Mouse (Mus musculus): ENCODE measurements around the gene Colq. TPM values are rescaled to one million over a fixed set of nuclear protein-coding genes. Genes with fewer than 3 reads are reported as not detected.

The Colq gene
- polyA plus RNA-seq, 1 experiment from 2014 or later, result not detected

DNA sequence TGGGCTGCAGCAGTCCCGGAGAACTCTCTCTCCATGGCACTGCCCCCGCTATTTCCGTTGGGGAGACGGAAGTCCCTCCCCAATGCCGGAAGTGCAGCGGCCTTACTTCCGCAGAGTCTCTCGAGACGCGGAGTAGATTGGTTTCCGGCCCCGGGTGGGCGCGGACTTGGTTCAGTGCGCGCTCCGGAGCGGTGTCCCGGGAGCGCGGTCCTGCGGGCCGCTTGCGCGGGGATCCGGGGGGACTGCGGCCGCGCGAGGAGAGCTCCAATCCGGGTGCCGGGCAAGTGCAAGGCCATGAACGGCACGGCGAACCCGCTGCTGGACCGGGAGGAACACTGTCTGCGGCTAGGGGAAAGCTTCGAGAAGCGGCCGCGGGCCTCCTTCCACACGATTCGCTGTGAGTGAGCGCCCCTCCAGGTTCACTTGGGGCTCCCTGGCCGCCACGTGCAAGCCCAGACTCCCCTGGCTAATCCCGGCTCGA is 96.1 kb downstream of the Colq start, which contains the start of gene Mettl6:
Gene Mettl6 (minus strand): TSS at position 66 of the 481 bp plus-strand sequence.
- DNase-seq (peak; percentile 95), ATAC-seq (ENCODE audit: low FRiP score, low TSS enrichment) (peak; percentile 89)
- Histone ChIP-seq H3K9ac (replicated peaks; ENCODE audit: low read length) (peak within 1 kb of the TSS; percentile 84), H3K9me3 (ENCODE audit: control insufficient read depth, low read length) (no peaks in the 10 kb centered on the region), H3K4me3 (replicated peaks; ENCODE audit: low read depth, low read length) (peak within 1 kb of the TSS; percentile 94), H3K4me1 (ENCODE audit: control insufficient read depth, insufficient read depth, low read length) (peaks cover 21% of the 10 kb centered on the region), H3K27ac (replicated peaks; ENCODE audit: low read depth, low read length) (peak within 1 kb of the TSS; percentile 85), H3K4me2 (ENCODE audit: low read length) (peak within 1 kb of the TSS; percentile 82), H3K27me3 (ENCODE audit: control insufficient read depth, insufficient read depth, low read length) (no peaks in the 10 kb centered on the region), H3K36me3 (ENCODE audit: control insufficient read depth, insufficient read depth, low read length) (peaks cover 37% of the 10 kb centered on the region)
- under 1% methylated on average over 49 of the region's 49 CpGs for WGBS

GRCm38 (mm10) chr14:31494349-31494974 is 96.7 kb downstream of the Colq start, which contains the start of gene Eaf1:
Gene Eaf1 (plus strand): TSS chr14:31494399.
- Histone ChIP-seq H3K9me3 (ENCODE audit: control insufficient read depth, low read length) (no peaks in the 10 kb centered on the region), H3K27ac (replicated peaks; ENCODE audit: low read depth, low read length) (peak within 1 kb of the TSS; percentile 85), H3K4me1 (ENCODE audit: control insufficient read depth, insufficient read depth, low read length) (peaks cover 21% of the 10 kb centered on the region), H3K4me2 (ENCODE audit: low read length) (peak within 1 kb of the TSS; percentile 82), H3K4me3 (replicated peaks; ENCODE audit: low read depth, low read length) (peak within 1 kb of the TSS; percentile 94), H3K9ac (replicated peaks; ENCODE audit: low read length) (peak within 1 kb of the TSS; percentile 84), H3K27me3 (ENCODE audit: control insufficient read depth, insufficient read depth, low read length) (no peaks in the 10 kb centered on the region), H3K36me3 (ENCODE audit: control insufficient read depth, insufficient read depth, low read length) (peaks cover 38% of the 10 kb centered on the region)
- 1% methylated on average over 37 of the region's 37 CpGs for WGBS
- peak; percentile 67 for ATAC-seq (ENCODE audit: low FRiP score, low TSS enrichment)
- DNase-seq, result no peak

DNA sequence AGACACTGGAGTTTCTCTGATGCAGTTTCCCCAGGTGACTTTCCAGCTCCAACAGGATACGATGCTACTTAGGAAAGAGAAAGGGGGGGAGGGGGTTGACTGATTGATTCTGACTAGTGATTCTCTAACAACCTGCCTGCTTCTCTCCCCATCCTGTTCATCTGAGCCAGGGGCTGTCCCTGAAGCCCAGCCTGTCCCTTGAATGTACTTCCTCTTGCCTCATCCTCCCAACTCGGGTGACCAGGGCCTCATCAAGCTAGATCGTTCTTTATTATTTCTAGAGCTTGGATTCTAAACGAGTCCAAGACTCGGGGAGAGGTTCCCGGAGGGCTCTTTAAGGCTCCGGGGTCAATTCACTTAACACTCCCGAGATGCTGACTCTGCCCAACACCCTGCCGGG is 97.2 kb downstream of the Colq start:
- peaks cover 38% of the 10 kb centered on the region for H3K36me3 ChIP-seq (ENCODE audit: control insufficient read depth, insufficient read depth, low read length)
- H3K4me2 ChIP-seq (ENCODE audit: low read length), result peak overlapping the region; percentile 82
- H3K4me3 ChIP-seq (replicated peaks; ENCODE audit: low read depth, low read length), result peak overlapping the region; percentile 94
- WGBS, result 53% methylated on average over 9 of the region's 9 CpGs
- H3K27me3 ChIP-seq (ENCODE audit: control insufficient read depth, insufficient read depth, low read length), result no peaks in the 10 kb centered on the region
- ATAC-seq (ENCODE audit: low FRiP score, low TSS enrichment) (no peak), DNase-seq (no peak)
- H3K4me1 ChIP-seq (ENCODE audit: control insufficient read depth, insufficient read depth, low read length), result peaks cover 21% of the 10 kb centered on the region
- H3K9ac ChIP-seq (replicated peaks; ENCODE audit: low read length), result peak overlapping the region; percentile 84
- H3K27ac ChIP-seq (replicated peaks; ENCODE audit: low read depth, low read length), result no peak overlapping the region
- H3K9me3 ChIP-seq (ENCODE audit: control insufficient read depth, low read length), result no peaks in the 10 kb centered on the region

DNA sequence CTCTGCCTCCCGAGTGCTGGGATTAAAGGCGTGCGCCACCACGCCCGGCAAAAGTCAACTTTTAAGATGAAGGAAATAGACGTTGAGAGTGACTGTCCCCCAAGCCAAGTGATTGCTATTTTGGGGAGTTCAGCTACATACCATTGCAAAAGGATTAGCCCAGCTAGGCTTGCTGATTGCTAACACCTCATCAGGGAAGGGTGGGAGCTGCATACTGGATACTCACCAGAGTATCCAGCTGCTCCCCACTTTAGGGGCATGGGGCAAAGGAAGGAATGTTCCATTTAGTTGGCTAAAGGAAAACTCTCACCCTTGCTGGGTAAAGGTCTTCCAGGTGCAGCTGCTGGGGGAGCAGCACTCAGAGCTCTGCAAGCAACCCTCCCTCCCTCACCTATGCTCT is 103.1 kb downstream of the Colq start:
- ATAC-seq (ENCODE audit: low FRiP score, low TSS enrichment), result no peak
- Histone ChIP-seq H3K27ac (replicated peaks; ENCODE audit: low read depth, low read length) (no peak overlapping the region), H3K9me3 (ENCODE audit: control insufficient read depth, low read length) (no peaks in the 10 kb centered on the region), H3K27me3 (ENCODE audit: control insufficient read depth, insufficient read depth, low read length) (no peaks in the 10 kb centered on the region), H3K9ac (replicated peaks; ENCODE audit: low read length) (no peak overlapping the region), H3K4me3 (replicated peaks; ENCODE audit: low read depth, low read length) (no peak overlapping the region), H3K4me1 (ENCODE audit: control insufficient read depth, insufficient read depth, low read length) (no peaks in the 10 kb centered on the region), H3K36me3 (ENCODE audit: control insufficient read depth, insufficient read depth, low read length) (peaks cover 82% of the 10 kb centered on the region), H3K4me2 (ENCODE audit: low read length) (no peak overlapping the region)
- no peak for DNase-seq
- 97% methylated on average over 6 of the region's 6 CpGs for WGBS

DNA sequence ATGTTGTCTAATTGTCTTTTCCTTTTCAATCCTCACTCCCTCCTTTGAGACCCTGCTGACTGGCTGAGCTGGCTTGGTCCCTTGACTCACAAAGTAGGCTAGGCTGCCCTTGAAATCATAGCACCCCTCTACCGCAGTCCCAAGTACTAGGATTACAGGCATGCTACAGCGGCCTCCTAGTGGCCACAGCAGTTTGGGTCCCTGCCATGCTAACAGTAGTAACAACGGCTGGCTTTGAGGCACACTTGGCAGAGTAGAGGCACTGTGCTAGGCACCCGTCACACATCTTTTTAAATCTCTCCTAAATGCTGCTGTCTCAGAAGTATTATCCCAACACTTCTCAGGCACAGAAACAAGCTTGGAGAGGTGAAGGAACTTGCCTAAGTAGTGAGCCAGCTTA is 104.7 kb downstream of the Colq start:
- no peaks in the 10 kb centered on the region for H3K4me1 ChIP-seq (ENCODE audit: control insufficient read depth, insufficient read depth, low read length)
- H3K9me3 ChIP-seq (ENCODE audit: control insufficient read depth, low read length), result no peaks in the 10 kb centered on the region
- H3K27me3 ChIP-seq (ENCODE audit: control insufficient read depth, insufficient read depth, low read length), result no peaks in the 10 kb centered on the region
- 88% methylated on average over 4 of the region's 4 CpGs for whole genome bisulfite sequencing
- H3K27ac ChIP-seq (replicated peaks; ENCODE audit: low read depth, low read length), result no peak overlapping the region
- H3K4me2 ChIP-seq (ENCODE audit: low read length), result no peak overlapping the region
- no peak overlapping the region for H3K4me3 ChIP-seq (replicated peaks; ENCODE audit: low read depth, low read length)
- no peak overlapping the region for H3K9ac ChIP-seq (replicated peaks; ENCODE audit: low read length)
- ATAC-seq (ENCODE audit: low FRiP score, low TSS enrichment) (no peak), DNase-seq (no peak)
- H3K36me3 ChIP-seq (ENCODE audit: control insufficient read depth, insufficient read depth, low read length), result peaks cover 86% of the 10 kb centered on the region

DNA sequence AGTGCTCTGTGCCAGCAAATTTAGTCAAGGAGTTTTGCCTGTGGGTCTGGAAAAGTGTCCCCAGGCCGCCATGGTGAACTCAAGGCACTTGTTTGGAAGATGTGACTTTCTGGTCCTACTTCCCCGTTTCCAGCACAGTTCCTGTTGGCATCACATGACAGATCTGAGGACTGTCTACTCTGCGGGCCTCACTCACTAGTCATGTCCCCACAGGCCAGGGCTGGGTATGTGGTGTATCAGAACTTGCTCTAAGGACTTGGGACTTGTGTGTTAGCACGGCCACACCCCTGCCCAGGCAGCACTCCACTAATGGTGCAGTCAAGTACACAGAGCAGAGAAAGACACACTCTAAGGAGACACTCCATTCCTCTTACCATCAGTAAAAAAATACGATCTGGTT is 108.7 kb downstream of the Colq start:
- no peak for DNase-seq
- Histone ChIP-seq H3K9me3 (ENCODE audit: control insufficient read depth, low read length) (no peaks in the 10 kb centered on the region), H3K4me2 (ENCODE audit: low read length) (no peak overlapping the region), H3K36me3 (ENCODE audit: control insufficient read depth, insufficient read depth, low read length) (peaks cover 94% of the 10 kb centered on the region), H3K4me3 (replicated peaks; ENCODE audit: low read depth, low read length) (no peak overlapping the region), H3K27ac (replicated peaks; ENCODE audit: low read depth, low read length) (no peak overlapping the region), H3K9ac (replicated peaks; ENCODE audit: low read length) (no peak overlapping the region), H3K4me1 (ENCODE audit: control insufficient read depth, insufficient read depth, low read length) (no peaks in the 10 kb centered on the region), H3K27me3 (ENCODE audit: control insufficient read depth, insufficient read depth, low read length) (no peaks in the 10 kb centered on the region)
- 93% methylated on average over 5 of the region's 5 CpGs for WGBS
- no peak for ATAC-seq (ENCODE audit: low FRiP score, low TSS enrichment)

GRCm38 (mm10) chr14:31473297-31473696 is 117.8 kb downstream of the Colq start:
- Histone ChIP-seq H3K27ac (replicated peaks; ENCODE audit: low read depth, low read length) (no peak overlapping the region), H3K36me3 (ENCODE audit: control insufficient read depth, insufficient read depth, low read length) (peaks cover 6% of the 10 kb centered on the region), H3K4me2 (ENCODE audit: low read length) (no peak overlapping the region), H3K4me1 (ENCODE audit: control insufficient read depth, insufficient read depth, low read length) (no peaks in the 10 kb centered on the region), H3K4me3 (replicated peaks; ENCODE audit: low read depth, low read length) (no peak overlapping the region), H3K27me3 (ENCODE audit: control insufficient read depth, insufficient read depth, low read length) (no peaks in the 10 kb centered on the region), H3K9ac (replicated peaks; ENCODE audit: low read length) (no peak overlapping the region), H3K9me3 (ENCODE audit: control insufficient read depth, low read length) (no peaks in the 10 kb centered on the region)
- DNase-seq, result no peak
- no peak for ATAC-seq (ENCODE audit: low FRiP score, low TSS enrichment)
- 85% methylated on average over 2 of the region's 2 CpGs for whole genome bisulfite sequencing
